Mouse (Mus musculus) MEL (cell line): ENCODE measurements around the gene Mob3b.

Experiments
- CHD1 ChIP-seq: IDR thresholded peaks from 2 replicates; pipeline ENCODE4 v1.6.1; 2012; ENCODE audit warnings: low read depth, mild to moderate bottlenecking, inconsistent platforms, low read length, improper control_type of control experiment
- CHD2 ChIP-seq: IDR thresholded peaks from 2 replicates; pipeline ENCODE4 v1.6.1; 2011; ENCODE audit warnings: low read length, improper control_type of control experiment
- CTCF ChIP-seq, 3 experiments: IDR thresholded peaks in 2 of 3; conservative IDR thresholded peaks in 1 of 3; 2 replicates each; pipeline ENCODE4 v1.5.1; 2011 to 2012; ENCODE audit warnings: low read length in 3 of 3, low read depth in 2 of 3, mild to moderate bottlenecking in 2 of 3, improper control_type of control experiment in 1 of 3, inconsistent platforms in 1 of 3, mixed read lengths in 1 of 3, moderate library complexity in 1 of 3; ENCODE audit not compliant: control insufficient read depth in 1 of 3, insufficient read depth in 1 of 3, poor library complexity in 1 of 3, severe bottlenecking in 1 of 3
- E2F4 ChIP-seq: IDR thresholded peaks from 2 replicates; pipeline ENCODE4 v1.6.1; 2011; ENCODE audit warnings: low read depth, low read length, improper control_type of control experiment, borderline replicate concordance
- EP300 ChIP-seq, 2 experiments: IDR thresholded peaks; 2 replicates each; pipeline ENCODE4 v1.6.1; 2011; ENCODE audit warnings: improper control_type of control experiment in 2 of 2, low read length in 2 of 2, low read depth in 1 of 2, mild to moderate bottlenecking in 1 of 2
- ETS1 ChIP-seq: IDR thresholded peaks from 2 replicates; pipeline ENCODE4 v1.6.1; 2012; ENCODE audit warnings: low read depth, mild to moderate bottlenecking, inconsistent platforms, low read length, improper control_type of control experiment, moderate library complexity
- GABPA ChIP-seq: IDR thresholded peaks from 2 replicates; pipeline ENCODE4 v1.6.1; 2012; ENCODE audit warnings: low read depth, mild to moderate bottlenecking, inconsistent platforms, low read length, improper control_type of control experiment, moderate library complexity
- GATA1 ChIP-seq: IDR thresholded peaks from 2 replicates; pipeline ENCODE4 v1.6.1; 2011; ENCODE audit warnings: low read depth, low read length, improper control_type of control experiment
- JUND ChIP-seq: IDR thresholded peaks from 2 replicates; pipeline ENCODE4 v1.6.1; 2011; ENCODE audit warnings: low read depth, mild to moderate bottlenecking, improper control_type of control experiment, low read length
- MAFK ChIP-seq: IDR thresholded peaks from 2 replicates; pipeline ENCODE4 v1.6.1; 2011; ENCODE audit warnings: low read depth, mild to moderate bottlenecking, low read length, improper control_type of control experiment, borderline replicate concordance
- POLR2A ChIP-seq, 2 experiments: IDR thresholded peaks; 2 replicates each; pipeline ENCODE4 v1.6.1; 2011 to 2012; ENCODE audit warnings: low read length in 2 of 2, mild to moderate bottlenecking in 2 of 2, control low read depth in 1 of 2, improper control_type of control experiment in 1 of 2, low read depth in 1 of 2, moderate library complexity in 1 of 2; ENCODE audit not compliant: control insufficient read depth in 1 of 2, insufficient read depth in 1 of 2, poor library complexity in 1 of 2
- POLR2AphosphoS2 ChIP-seq: IDR thresholded peaks from 2 replicates; pipeline ENCODE4 v1.6.1; 2011; ENCODE audit warnings: low read length, improper control_type of control experiment
- RAD21 ChIP-seq: IDR thresholded peaks from 2 replicates; pipeline ENCODE4 v1.6.1; 2011; ENCODE audit warnings: mild to moderate bottlenecking, low read depth, low read length, improper control_type of control experiment
- USF2 ChIP-seq, 2 experiments: IDR thresholded peaks; 2 replicates each; pipeline ENCODE4 v1.6.1; 2011 to 2012; ENCODE audit warnings: improper control_type of control experiment in 2 of 2, low read length in 2 of 2, borderline replicate concordance in 1 of 2, inconsistent platforms in 1 of 2, low read depth in 1 of 2, mild to moderate bottlenecking in 1 of 2; ENCODE audit not compliant: insufficient read depth in 1 of 2

DNA sequence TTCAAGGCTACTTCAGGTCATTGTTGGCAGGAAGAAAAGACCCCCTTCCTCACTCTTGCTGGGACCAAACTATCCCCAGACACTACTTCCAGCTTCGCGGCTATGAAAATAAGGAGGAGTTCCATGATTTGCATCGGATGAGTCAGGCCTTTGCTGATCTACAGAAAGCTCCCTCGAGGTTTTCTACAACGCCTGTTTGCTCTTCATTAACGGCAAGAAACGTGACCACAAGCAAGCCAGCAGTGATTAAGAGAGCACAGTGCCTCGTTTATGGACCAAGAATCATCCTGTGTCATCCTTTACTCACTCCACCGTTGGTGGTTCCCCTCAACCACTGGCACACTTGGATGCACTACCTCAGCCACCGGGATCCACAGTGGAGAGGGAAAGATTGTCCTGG lies 11.6 kb downstream of the Mob3b start:
- TF ChIP-seq GATA1 (no peak), MAFK (no peak), CTCF (IDR thresholded peaks at IDR 0.05 in 2 of 3, conservative IDR thresholded peaks at IDR 0.05 in 1 of 3; ENCODE audit: control insufficient read depth in 1 of 3, insufficient read depth in 1 of 3, low read depth in 2 of 3, low read length in 3 of 3, poor library complexity in 1 of 3, severe bottlenecking in 1 of 3) (no peak), RAD21 (no peak), ETS1 (no peak), POLR2A (IDR thresholded peaks at IDR 0.05; ENCODE audit: control insufficient read depth in 1 of 2, insufficient read depth in 1 of 2, low read depth in 1 of 2, low read length in 2 of 2, poor library complexity in 1 of 2) (no peak), CHD1 (no peak), USF2 (IDR thresholded peaks at IDR 0.05; ENCODE audit: borderline replicate concordance in 1 of 2, insufficient read depth in 1 of 2, low read depth in 1 of 2, low read length in 2 of 2) (no peak), GABPA (no peak), EP300 (IDR thresholded peaks at IDR 0.05; ENCODE audit: low read depth in 1 of 2, low read length in 2 of 2) (no peak), E2F4 (no peak), CHD2 (no peak), JUND (no peak), POLR2AphosphoS2 (no peak)
